Mouse (Mus musculus) forelimb bud, embryonic 11.5 days (tissue): ENCODE results near the gene Tbc1d7.
A peak's percentile ranks its signal among the peaks of the same experiment; 100 is the strongest.

Experiments used
- DNase-seq: peaks from one replicate; pipeline ENCODE4 v3.0.0-alpha.2; 2012; ENCODE audit warnings: low read depth, low spot score

The Tbc1d7 gene

GRCm38 (mm10) chr13:43193932-43194331 lies 22.6 kb upstream of the Tbc1d7 start:
- no peak for DNase-seq

- DNase-seq = no peak
Observed at GRCm38 (mm10) chr13:43193266-43193665, 22.0 kb upstream of the Tbc1d7 start.

GRCm38 (mm10) chr13:43191741-43192192 lies 20.5 kb upstream of the Tbc1d7 start:
- no peak for DNase-seq

DNA sequence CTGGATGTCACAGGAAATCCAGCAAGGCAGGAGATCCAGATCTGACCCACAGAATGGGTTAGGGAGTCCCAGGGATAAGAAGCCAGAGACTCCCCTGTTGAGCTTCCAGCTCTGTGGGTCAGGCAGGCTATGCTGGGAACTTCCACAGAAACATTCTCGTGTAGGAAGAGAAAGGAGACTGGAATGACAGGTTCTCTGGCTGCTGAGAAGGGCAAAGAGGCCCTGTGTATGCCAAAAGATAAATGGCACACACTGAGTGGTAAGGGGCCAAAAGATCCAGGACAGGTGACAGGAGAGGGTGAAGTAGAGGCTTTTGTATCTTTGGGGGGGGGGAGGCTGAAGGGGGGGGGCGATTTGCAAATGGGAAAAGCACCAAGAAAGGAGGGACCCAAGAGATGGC lies 20.0 kb upstream of the Tbc1d7 start:
- no peak for DNase-seq

GRCm38 (mm10) chr13:43187736-43188135 lies 16.4 kb upstream of the Tbc1d7 start:
- no peak for DNase-seq

DNA sequence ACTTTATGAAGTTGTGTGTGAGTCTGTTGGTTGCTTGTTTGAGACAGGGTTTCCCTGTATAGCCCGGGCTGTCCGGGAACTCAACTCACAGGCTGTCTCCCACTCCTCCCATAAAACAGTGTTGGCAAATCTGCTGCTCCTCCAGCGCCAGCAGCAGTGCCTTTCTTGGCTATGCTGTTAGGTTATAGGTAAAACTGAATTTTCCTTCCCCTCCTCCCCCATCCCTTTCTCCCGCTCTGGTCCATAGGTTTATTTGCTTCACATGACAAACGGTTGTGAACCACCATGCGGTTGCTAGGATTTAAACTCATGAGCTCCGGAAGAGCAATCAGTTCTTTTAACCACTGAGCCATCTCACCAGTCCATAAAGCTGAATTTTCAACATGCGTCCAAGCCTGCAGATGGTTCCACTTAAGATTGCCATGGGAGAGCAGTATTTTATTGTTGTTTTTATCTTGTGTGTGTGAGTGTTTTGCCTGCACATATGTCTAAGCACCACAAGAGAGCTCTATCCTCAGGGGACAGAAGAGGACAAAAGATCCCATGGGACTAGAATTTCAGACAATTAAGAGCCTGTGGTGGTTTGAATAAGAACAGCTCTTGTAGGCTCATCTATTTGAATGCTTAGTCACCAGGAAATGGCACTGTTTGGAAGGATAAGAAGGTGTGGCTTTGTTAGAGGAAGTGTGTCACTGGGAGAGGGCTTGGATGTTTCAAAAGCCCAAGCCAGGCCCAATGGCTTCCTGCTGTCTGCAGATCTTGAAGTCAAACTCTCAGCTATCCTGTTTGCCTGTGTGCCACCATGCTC lies 12.2 kb upstream of the Tbc1d7 start:
- peak; percentile 54 for DNase-seq

- DNase-seq = peak; percentile 87
Observed at GRCm38 (mm10) chr13:43182465-43183201, 11.3 kb upstream of the Tbc1d7 start.

- DNase-seq = no peak
Observed at GRCm38 (mm10) chr13:43181104-43181503, 9.8 kb upstream of the Tbc1d7 start.

DNA sequence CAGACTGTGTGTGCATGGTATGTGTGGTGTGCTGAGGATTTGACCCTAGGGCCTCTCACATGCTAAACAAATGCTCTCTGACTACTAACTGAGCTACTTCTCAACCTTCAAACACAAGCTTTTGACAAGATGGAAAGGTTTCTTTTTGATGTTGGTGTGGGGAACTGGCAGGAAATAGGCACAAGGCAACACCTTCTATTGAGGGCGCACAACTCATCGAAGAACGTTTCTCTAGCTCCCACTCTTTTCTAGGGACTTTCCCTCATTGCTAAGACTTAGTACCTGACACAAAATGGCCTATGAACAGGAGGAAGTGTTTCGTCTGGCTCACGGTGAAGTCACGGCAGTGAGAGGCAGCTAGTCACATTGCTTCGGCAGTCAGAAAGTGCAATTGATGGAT lies 6.0 kb upstream of the Tbc1d7 start:
- DNase-seq = no peak

- DNase-seq = no peak
Observed at GRCm38 (mm10) chr13:43176676-43177075, 5.4 kb upstream of the Tbc1d7 start.

GRCm38 (mm10) chr13:43173262-43173661 lies 2.0 kb upstream of the Tbc1d7 start:
- peak; percentile 79 for DNase-seq

DNA sequence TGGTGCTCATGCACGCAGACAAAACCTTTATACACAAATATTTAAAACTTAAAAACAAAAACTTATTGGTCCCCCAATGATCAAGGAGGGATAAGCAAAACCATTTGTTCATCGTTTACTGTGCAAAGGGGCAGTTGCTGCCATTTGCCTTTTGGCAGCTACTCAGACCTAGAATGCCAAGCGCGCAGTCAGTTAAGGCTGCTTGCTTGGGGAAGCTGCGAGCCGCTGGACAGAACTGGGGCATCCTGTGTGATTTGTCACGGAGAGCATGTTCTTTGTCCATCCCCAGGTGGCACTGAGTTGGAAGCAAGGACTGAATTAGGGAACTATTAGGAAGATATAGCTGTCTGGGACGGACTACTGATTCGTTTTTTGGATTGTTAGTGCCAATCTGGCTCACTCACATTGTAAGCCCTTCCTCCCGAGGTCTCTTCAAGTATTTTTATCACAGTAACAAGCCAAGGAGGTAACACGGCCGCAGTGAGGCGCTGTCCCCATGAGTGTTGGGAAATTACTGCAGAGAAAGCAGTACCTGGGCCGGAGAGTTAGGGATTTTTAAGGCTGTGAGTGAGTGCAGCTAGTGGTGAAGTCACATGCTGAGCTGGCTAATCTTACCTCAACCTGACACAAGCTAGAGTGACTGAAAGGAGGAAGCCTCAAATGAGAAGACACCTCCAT lies 874 bp upstream of the Tbc1d7 start:
- DNase-seq = no peak

GRCm38 (mm10) chr13:43167721-43168120 lies 3.6 kb downstream of the Tbc1d7 start:
- no peak for DNase-seq

DNA sequence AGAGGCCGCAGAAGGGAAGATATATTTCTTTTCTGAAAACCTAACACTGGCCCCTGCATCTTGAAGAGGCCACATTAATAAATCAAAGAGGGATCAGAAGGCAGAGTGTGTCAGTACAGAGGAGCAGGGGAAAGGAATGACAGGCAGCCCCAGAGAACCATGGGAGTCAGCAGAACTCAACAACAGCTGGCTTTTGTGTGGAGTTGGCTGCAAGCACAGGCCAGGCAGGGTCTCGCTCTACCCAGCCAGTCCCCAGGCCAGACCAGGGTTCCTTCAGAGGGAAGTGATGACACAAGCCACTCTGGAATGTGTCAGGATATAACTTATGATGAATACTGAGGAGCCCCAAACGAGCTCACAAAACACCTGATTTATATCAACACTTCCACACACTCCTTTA lies 11.9 kb downstream of the Tbc1d7 start:
- no peak for DNase-seq

DNA sequence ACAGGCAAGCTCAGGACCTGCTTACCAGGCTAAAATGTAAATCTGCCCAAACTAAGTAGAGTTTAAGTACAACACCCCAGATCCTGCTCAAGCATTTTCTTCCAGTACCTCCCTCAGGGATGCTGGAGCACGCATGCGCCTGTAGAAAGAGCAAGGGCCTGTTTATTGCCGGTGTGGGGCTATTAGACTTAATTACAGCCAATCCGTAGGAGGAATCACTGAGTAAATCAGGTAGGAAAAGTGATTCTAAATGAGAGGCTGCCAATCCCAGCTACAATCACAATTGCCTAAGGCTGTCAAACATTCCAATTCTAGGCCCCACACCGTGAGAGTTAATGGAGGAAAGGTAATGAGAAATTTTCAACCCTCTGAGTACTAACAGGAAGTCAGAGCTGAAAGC lies 13.0 kb downstream of the Tbc1d7 start:
- peak; percentile 54 for DNase-seq

DNA sequence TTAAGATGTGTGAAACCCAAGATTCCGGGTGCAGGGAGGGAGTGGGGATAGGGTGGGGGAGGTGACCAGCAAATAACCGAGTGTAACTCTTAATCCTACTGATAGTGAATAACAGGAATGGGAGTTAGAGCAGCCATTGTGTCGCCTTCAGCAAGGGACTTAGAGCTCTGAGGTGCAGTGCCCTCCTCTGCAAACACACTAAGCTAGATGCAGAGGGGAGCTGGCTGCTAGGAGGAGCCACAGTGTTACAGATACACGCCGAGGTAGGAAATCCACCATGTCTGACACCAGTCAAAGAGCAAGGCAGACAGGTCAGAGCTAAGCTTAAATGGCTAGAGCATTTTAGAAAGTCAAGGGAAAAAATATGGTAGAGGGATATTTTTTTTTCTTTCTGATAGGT lies 13.9 kb downstream of the Tbc1d7 start:
- no peak for DNase-seq

GRCm38 (mm10) chr13:43152005-43152520 lies 19.2 kb downstream of the Tbc1d7 start:
- no peak for DNase-seq

DNA sequence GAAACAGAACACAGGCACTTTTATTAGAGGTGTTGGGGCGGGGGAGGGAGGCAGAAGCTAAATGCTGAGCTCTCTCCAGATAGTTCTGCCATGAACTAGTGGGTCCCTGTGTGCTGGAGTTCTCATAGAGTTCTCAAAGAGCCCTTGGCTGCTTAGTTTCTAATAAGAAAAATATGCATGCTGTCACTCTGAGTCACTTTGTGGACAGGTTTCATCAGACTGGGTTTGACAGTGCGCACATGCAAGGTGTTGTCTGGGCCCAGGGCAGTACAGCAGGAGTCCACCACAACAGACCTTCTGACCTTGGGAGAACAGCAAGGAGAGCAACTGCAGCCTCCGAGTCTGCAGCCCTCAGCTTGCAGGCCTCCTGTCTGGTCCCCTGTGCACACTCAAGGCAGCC lies 21.6 kb downstream of the Tbc1d7 start:
- no peak for DNase-seq

- no peak for DNase-seq
Observed at GRCm38 (mm10) chr13:43148692-43149091, 22.6 kb downstream of the Tbc1d7 start.

DNA sequence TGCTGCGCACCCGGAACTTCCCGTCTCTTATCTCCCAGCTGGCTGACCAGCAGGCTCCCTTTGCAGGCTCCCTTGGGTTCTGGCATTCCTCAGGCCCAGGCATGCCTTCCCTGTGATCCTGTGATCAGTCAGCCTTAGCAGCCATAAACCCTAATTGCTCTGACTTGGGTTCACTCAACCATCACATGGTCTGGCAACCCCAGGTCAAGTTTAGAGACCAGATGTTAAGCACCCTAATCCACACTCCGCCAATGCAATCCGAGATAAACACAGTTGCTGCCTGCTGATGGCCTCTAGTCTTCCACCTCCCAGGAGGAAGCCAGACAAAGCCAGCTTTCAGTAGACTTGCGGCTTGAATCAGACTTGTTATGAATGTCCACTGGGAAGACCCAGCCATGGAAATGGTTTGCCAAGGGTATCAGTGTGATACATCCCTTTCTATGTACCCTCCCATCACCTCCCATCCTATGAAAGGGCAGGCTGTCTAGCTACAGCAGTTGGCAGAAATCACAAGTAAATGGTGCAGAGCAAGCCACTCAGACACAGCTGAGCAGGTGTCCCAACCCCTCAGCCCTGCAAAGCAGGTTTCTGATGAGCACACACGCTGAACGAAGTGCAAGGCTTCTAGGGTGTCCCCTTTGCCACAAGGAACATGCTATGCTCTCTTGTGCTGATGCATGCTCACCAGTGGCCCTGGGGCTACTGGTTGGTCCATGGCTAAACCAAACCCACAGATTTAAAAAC lies 24.6 kb downstream of the Tbc1d7 start:
- no peak for DNase-seq

- no peak for DNase-seq
Observed at GRCm38 (mm10) chr13:43144720-43145418, 26.4 kb downstream of the Tbc1d7 start.
